Mouse (Mus musculus) NIH3T3 (cell line): ENCODE measurements at regions not wholly inside any gene's neighbourhood (a gene's known extent, or its start where the extent isn't known, plus 50 kb on each side); places are given as distances from the start of the nearest gene placed in this dataset.
A peak's percentile ranks its signal among the peaks of the same experiment; 100 is the strongest.

Experiments
- DNase-seq: peaks from one replicate; pipeline ENCODE4 v3.0.0-alpha.2; 2012; ENCODE audit warnings: low read depth

- DNase-seq, result no peak
These were observed 62.2 kb upstream of the Blcap start for GRCm38 (mm10) chr2:157633286-157633685.

DNA sequence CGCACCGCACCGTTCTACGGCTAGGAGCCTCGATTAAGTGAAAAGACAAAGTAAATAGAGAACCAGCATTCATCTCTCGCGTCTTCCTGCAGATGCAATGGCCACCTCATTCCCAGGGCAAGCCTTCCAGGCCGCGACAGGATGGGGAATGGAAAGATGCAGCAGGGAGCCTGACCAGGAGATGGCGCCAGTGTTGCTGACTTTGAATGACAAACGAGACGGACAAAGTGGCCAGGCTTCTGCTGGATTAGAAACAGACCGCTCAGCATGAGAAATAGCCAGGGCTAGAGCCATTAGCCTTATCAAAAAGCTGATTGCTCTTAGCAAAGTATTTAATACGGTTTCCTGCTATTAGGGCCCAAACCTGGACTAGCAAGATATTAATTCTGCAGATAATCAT is 64.6 kb upstream of the Blcap start:
- DNase-seq, result peak; percentile 92

DNA sequence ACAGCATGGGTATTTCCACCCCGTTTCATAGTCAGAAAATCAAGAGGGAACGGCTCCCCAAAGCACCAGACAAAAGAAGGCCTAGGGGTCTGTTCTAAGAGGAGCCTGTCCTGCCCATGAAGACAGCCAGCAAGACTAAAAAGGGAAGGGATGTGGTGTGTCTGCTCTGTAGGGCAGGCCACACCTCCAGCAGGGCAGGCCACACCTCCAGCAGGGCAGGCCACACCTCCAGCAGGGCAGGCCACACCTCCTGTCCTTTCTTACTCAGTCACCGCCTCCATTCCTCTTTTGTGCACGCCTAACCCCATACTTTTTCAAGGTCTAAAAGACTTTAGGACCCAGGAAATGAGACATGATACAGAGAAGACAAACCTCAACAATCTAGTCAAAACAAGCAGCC is 69.8 kb upstream of the Blcap start:
- no peak for DNase-seq

DNA sequence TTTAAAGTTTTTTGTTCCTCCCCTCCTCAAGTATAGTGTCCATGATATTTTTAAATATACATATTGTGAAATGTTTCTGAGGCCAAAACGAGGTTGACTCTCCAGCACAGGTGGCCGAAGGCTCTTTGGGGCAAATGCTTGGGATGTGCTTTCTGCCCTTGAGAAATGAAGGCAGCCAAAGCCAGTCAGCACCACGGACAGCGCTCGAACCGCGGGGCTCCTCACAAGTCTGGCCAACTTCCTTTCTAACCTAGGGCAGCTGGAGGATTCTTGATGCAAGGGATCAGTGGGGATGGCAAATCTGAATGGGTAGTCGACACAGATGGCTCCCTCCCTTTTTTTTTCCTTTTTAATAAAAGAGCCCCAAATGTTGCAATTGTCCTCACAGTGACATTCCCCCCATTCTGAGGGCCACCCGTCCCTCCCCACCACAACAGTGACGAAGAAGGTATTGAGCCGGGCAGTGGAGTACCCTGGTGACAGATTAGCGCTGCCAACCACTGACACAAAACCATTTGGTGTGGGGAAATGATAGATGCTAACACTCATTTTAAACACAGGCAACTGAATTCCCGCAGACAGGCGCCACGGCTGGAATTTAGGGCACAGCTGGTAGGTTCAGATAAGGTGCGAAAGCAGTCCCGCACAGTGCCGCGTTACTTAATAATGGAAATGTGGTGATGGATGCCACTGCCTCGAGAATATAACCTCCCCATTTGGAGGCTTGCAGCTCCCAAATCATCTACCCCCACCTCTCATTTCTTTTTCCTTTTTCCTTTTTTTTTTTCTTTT is 73.4 kb upstream of the Ctnnbl1 start:
- DNase-seq, result peak; percentile 80

- no peak for DNase-seq
These were observed 72.7 kb upstream of the Ctnnbl1 start for GRCm38 (mm10) chr2:157664481-157664880.

- no peak for DNase-seq
These were observed 67.0 kb upstream of the Ctnnbl1 start for GRCm38 (mm10) chr2:157670191-157670590.

DNA sequence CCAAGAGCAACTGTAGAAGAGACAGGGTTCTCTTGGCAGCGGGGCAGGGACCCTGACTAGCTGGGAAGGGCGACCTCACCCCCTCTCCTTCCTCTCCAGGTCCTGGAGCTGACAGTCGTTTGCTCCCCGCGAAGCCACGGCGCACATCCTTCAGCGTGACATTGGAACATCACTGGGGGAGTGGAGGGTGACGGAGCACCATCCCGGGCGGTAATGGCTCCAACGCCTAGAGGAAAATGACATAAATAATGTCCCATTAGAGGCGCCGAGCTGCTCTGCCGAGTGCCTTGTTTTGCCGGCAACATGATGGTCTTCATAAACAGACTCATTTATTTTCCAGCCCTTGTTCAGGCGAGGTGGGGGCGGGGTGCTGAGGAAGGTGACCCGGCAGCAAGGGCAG is 62.3 kb upstream of the Ctnnbl1 start:
- no peak for DNase-seq

DNA sequence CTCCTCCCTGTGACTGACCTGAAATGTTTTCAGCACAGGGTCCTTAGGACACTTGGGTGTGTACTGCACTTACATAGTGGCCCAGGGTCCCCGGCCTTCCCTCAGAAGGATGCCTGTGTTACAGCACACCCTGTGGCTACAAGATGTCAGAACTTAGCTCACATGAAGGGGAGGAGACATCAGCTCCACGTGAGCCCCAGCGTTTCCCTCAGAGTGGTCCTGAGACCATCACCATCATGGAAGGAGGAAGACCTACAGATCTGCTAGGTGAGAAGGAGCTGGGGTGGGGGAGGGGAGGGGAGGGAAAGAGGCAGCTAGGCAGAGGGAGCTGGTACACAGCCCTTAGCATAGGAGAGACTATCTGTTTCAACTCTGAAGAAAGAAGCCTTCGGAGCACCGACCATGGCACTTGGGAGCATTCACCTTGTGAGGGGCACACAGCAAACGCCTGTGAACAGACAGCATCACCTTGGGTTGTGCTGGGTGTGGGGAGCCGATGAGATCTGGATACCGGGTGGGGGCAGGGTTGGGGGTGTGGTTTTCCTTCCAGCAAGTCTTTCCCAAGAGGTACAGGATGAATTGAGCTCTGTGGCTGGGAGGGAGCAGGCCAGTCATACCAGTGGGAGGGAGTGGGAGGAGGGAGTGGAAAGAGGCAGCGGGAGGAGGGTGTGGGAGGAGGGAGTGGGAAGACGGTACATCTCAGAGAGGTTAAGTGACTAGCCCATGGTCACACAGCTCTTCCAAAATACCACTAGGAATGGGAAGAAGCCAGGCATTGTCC is 60.6 kb upstream of the Ctnnbl1 start:
- DNase-seq, result no peak

GRCm38 (mm10) chr2:157677262-157677661 is 59.9 kb upstream of the Ctnnbl1 start:
- no peak for DNase-seq

DNA sequence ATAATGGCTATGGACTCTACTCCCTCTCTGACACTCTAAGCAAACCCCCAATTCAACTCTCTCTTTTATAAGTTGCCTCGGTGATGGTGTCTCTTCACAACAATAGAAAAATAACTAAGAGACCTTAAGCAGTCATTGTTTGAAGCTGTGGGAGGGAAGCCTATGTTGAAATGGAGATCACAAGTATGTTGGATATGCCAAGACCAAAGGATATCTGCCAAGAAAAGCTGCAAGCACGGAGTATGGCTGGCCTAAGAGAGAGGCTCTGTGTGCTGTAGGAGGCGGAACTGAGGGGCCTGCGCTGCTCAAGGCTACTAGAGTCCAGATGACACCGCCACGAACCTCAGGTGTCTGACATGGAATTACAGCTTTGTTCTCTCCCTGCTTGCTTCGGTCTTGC is 55.3 kb upstream of the Ctnnbl1 start:
- DNase-seq, result peak; percentile 45
